Mouse (Mus musculus) limb, embryonic 14.5 days (tissue): ENCODE measurements around the gene Ebf3. TPM values are rescaled to one million over a fixed set of nuclear protein-coding genes. Genes with fewer than 3 reads are reported as not detected.

ENCODE experiments used
- ATAC-seq: fragments of 200-750 bp; cut with Nextera tagmentation; 2 replicates; pipeline ENCODE4 v1.8.0; 2017; ENCODE audit warnings: low read depth, moderate number of reproducible peaks, moderate TSS enrichment; ENCODE audit not compliant: low FRiP score
- DNase-seq: peaks from one replicate; pipeline ENCODE4 v3.0.0-alpha.2; 2015; ENCODE audit warnings: low spot score
- H3K27ac ChIP-seq: fragments of 300-500 bp; sonication (generic); replicated peaks from 2 replicates; pipeline ENCODE4 v1.5.1; 2014; ENCODE audit warnings: low read depth, mild to moderate bottlenecking, low read length, moderate library complexity, mixed read lengths
- H3K27me3 ChIP-seq: fragments of 300-500 bp; sonication (generic); 2 replicates; pipeline ENCODE4 v1.6.1; 2014; ENCODE audit warnings: low read length, mixed read lengths; ENCODE audit not compliant: control insufficient read depth, insufficient read depth
- H3K36me3 ChIP-seq: fragments of 300-500 bp; sonication (generic); 2 replicates; pipeline ENCODE4 v1.6.1; 2014; ENCODE audit warnings: mild to moderate bottlenecking, low read length, moderate library complexity, mixed read lengths; ENCODE audit not compliant: control insufficient read depth, insufficient read depth
- H3K4me1 ChIP-seq: fragments of 300-500 bp; sonication (generic); 2 replicates; pipeline ENCODE4 v1.6.1; 2014; ENCODE audit warnings: antibody characterized with exemption, low read length, mixed read lengths; ENCODE audit not compliant: control insufficient read depth, insufficient read depth
- H3K4me2 ChIP-seq: fragments of 300-500 bp; sonication (generic); replicated peaks from 2 replicates; pipeline ENCODE4 v1.6.1; 2014; ENCODE audit warnings: low read depth, mild to moderate bottlenecking, low read length, moderate library complexity; ENCODE audit not compliant: severe bottlenecking
- H3K4me3 ChIP-seq: fragments of 300-500 bp; sonication (generic); replicated peaks from 2 replicates; pipeline ENCODE4 v1.5.1; 2014; ENCODE audit warnings: low read length
- H3K9ac ChIP-seq: fragments of 300-500 bp; sonication (generic); 2 replicates; pipeline ENCODE4 v1.6.1; 2014; ENCODE audit warnings: mild to moderate bottlenecking, low read depth, low read length, moderate library complexity; ENCODE audit not compliant: severe bottlenecking
- H3K9me3 ChIP-seq: fragments of 300-500 bp; sonication (generic); 2 replicates; pipeline ENCODE4 v1.6.1; 2016; ENCODE audit warnings: low read length; ENCODE audit not compliant: control insufficient read depth
- POLR2A ChIP-seq: fragments of 200-500 bp; IDR thresholded peaks from 2 replicates; pipeline ENCODE4 v1.8.0; 2012; ENCODE audit warnings: inconsistent platforms, mild to moderate bottlenecking, moderate library complexity, borderline replicate concordance; ENCODE audit not compliant: insufficient read depth, insufficient read length; ENCODE audit errors: extremely low read depth
- WGBS: fragments of 180-500 bp; shearing (Covaris S2); extraction: QIAGEN DNeasy Blood & Tissue Kit; methylation state at CpG from one replicate; pipeline ENCODE4 v1.1.7; 2014; 5-methylcytosine and 5-hydroxymethylcytosine counted together
- polyA plus RNA-seq, 2 experiments: library from polyadenylated mRNA; depleted of rRNA in 1 of 2; stranded (reverse) in 1 of 2; unstranded in 1 of 2; fragments of >200 nt; fragmentation: Nextera tagmentation in 1 of 2; extraction: Ambion mirVana in 1 of 2; gene quantifications; 2 replicates each; pipeline versions ENCODE4 v1.2.1 to v1.2.3; 2012 to 2014

Gene Ebf3
- polyA plus RNA-seq, 2 experiments: 15.3 to 80.3 TPM

- no peak for DNase-seq
- no peak for TF ChIP-seq POLR2A
- Histone ChIP-seq H3K27me3 (peaks cover 18% of the 10 kb centered on the region), H3K4me2 (peak overlapping the region; percentile 91), H3K9ac (peak overlapping the region; percentile 98), H3K4me3 (peak overlapping the region; percentile 84), H3K4me1 (peaks cover 16% of the 10 kb centered on the region), H3K9me3 (no peaks in the 10 kb centered on the region), H3K27ac (peak overlapping the region; percentile 95), H3K36me3 (peaks cover 66% of the 10 kb centered on the region)
- ATAC-seq: no peak
- 3% methylated on average over 11 of the region's 11 CpGs for WGBS
Measured at GRCm38 (mm10) chr7:137310876-137311275, 3.4 kb downstream of the Ebf3 start.

GRCm38 (mm10) chr7:137310091-137310761 is 4.0 kb downstream of the Ebf3 start:
- DNase-seq: no peak
- 2% methylated on average over 47 of the region's 49 CpGs for whole genome bisulfite sequencing
- peaks cover 12% of the 10 kb centered on the region for H3K27me3 ChIP-seq

GRCm38 (mm10) chr7:137309071-137310066 is 4.9 kb downstream of the Ebf3 start:
- TF ChIP-seq POLR2A: no peak
- Histone ChIP-seq H3K4me3 (peak overlapping the region; percentile 84), H3K36me3 (peaks cover 75% of the 10 kb centered on the region), H3K9ac (peak overlapping the region; percentile 98), H3K9me3 (no peaks in the 10 kb centered on the region), H3K27ac (peak overlapping the region; percentile 95), H3K4me1 (peaks cover 16% of the 10 kb centered on the region), H3K4me2 (peak overlapping the region; percentile 91), H3K27me3 (peaks cover 4% of the 10 kb centered on the region)
- 3% methylated on average over 67 of the region's 93 CpGs for WGBS
- ATAC-seq (0 out of 2 replicates have a peak, but pooled peaks have one; percentile 4), DNase-seq (no peak)

More at GRCm38 (mm10) chr7:137310091-137310761, 4.0 kb downstream of the Ebf3 start:
- Histone ChIP-seq H3K4me1 (peaks cover 15% of the 10 kb centered on the region), H3K9ac (peak overlapping the region; percentile 98), H3K4me2 (peak overlapping the region; percentile 91), H3K36me3 (peaks cover 70% of the 10 kb centered on the region), H3K9me3 (no peaks in the 10 kb centered on the region), H3K4me3 (peak overlapping the region; percentile 84), H3K27ac (peak overlapping the region; percentile 95)
- no peak for ATAC-seq
- TF ChIP-seq POLR2A: 0 out of 2 replicates have a peak, but pooled peaks have one; percentile 12

GRCm38 (mm10) chr7:137308061-137309060 is 5.9 kb downstream of the Ebf3 start:
- Histone ChIP-seq H3K27ac (peak overlapping the region; percentile 95), H3K36me3 (peaks cover 75% of the 10 kb centered on the region), H3K4me3 (peak overlapping the region; percentile 84), H3K4me2 (peak overlapping the region; percentile 91), H3K27me3 (peaks cover 4% of the 10 kb centered on the region), H3K9me3 (no peaks in the 10 kb centered on the region), H3K4me1 (peaks cover 23% of the 10 kb centered on the region), H3K9ac (peak overlapping the region; percentile 98)
- 13% methylated on average over 19 of the region's 19 CpGs for WGBS
- no peak for TF ChIP-seq POLR2A
- ATAC-seq (0 out of 2 replicates have a peak, but pooled peaks have one; percentile 0), DNase-seq (no peak)
